Mouse (Mus musculus): ENCODE measurements around the gene Grk2. TPM values are rescaled to one million over a fixed set of nuclear protein-coding genes. Genes with fewer than 3 reads are reported as not detected.
A peak's percentile ranks its signal among the peaks of the same experiment; 100 is the strongest.

Gene Grk2
- polyA plus RNA-seq, 1 experiment: 515 TPM

DNA sequence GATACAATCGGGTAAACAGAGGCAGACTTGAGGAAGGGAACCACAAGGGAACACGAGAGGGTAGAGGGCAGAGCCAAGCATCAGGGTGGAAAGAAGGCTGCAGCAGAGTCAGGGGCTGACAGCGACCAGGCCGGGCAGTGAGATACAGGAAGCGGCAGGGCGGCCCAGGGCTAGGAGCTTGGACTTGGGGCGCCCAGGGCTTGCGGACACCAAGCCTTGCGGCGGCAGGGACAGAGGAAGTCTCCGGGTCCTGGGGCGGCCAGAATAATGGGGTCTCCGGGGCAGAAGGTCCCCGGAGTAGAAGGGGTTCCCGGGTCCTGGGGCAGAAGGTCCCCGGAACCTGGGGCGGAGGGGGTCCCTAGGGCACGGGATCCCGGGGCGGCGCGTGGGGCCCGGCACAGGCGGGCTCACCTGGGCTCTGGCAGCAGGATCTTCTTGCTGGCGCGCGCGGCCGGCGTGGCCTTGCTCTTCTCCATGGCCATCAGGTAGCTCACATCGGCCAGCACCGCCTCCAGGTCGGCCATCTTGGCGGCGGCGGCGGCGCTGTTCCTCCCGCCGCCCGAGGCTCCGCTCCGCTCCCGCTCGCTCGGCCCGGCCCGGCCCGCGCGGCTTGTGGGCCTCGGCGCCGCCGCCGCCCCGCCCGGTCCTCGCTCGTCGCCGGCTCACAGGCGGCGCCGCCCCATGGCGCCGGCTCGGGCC, 382 bp downstream of the Grk2 start:
- 9% methylated on average over 65 of the region's 68 CpGs for WGBS
- H3K27me3 ChIP-seq (ENCODE audit: control insufficient read depth, insufficient read depth, low read length): no peaks in the 10 kb centered on the region
- no peaks in the 10 kb centered on the region for H3K36me3 ChIP-seq (ENCODE audit: control insufficient read depth, insufficient read depth, low read length)
- no peak for TF ChIP-seq CTCF (IDR thresholded peaks at IDR 0.05; ENCODE audit: borderline replicate concordance, control insufficient read depth, extremely low read depth, insufficient read depth, low read length, poor library complexity)
- no peak for TF ChIP-seq POLR2A (IDR thresholded peaks at IDR 0.05; ENCODE audit: control insufficient read depth, extremely low read depth, insufficient read depth, low read length, poor library complexity)
- H3K27ac ChIP-seq (ENCODE audit: control insufficient read depth, insufficient read depth, low read length): peak overlapping the region; percentile 98
- peaks cover 34% of the 10 kb centered on the region for H3K4me1 ChIP-seq (replicated peaks; ENCODE audit: control insufficient read depth, insufficient read depth, low read length)
- H3K4me3 ChIP-seq (ENCODE audit: control insufficient read depth, insufficient read depth, low read length): peak overlapping the region; percentile 95
- peak; percentile 55 for DNase-seq

DNA sequence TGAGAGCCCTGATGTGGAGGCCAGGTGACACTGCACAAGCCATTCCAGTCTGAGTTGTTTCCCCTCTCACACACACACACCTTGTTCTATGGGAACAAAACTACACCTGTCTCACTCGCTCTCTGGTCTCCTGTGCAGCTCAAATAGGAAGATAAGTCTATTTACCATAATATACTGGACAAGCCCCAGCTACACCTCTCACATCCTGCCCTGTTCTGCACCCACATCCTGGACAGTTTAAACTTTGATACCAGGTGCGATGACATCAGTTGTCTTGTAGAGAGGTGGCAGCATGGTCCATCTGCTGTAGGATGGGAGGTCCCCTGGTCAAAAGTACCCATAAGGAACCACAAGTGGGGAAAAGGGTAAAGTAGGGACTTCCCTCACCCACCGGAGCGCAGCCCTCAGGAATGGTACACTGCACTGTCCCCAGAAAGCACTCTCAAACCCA, 1.1 kb downstream of the Grk2 start:
- Histone ChIP-seq H3K27me3 (ENCODE audit: control insufficient read depth, insufficient read depth, low read length) (no peaks in the 10 kb centered on the region), H3K4me3 (ENCODE audit: control insufficient read depth, insufficient read depth, low read length) (peak overlapping the region; percentile 95), H3K36me3 (ENCODE audit: control insufficient read depth, insufficient read depth, low read length) (no peaks in the 10 kb centered on the region), H3K27ac (ENCODE audit: control insufficient read depth, insufficient read depth, low read length) (peak overlapping the region; percentile 98), H3K4me1 (replicated peaks; ENCODE audit: control insufficient read depth, insufficient read depth, low read length) (peaks cover 42% of the 10 kb centered on the region)
- TF ChIP-seq POLR2A (IDR thresholded peaks at IDR 0.05; ENCODE audit: control insufficient read depth, extremely low read depth, insufficient read depth, low read length, poor library complexity) (0 out of 2 replicates have a peak, but pooled peaks have one; percentile 21), CTCF (IDR thresholded peaks at IDR 0.05; ENCODE audit: borderline replicate concordance, control insufficient read depth, extremely low read depth, insufficient read depth, low read length, poor library complexity) (no peak)
- WGBS: under 1% methylated on average over 4 of the region's 4 CpGs
- DNase-seq: peak; percentile 68

DNA sequence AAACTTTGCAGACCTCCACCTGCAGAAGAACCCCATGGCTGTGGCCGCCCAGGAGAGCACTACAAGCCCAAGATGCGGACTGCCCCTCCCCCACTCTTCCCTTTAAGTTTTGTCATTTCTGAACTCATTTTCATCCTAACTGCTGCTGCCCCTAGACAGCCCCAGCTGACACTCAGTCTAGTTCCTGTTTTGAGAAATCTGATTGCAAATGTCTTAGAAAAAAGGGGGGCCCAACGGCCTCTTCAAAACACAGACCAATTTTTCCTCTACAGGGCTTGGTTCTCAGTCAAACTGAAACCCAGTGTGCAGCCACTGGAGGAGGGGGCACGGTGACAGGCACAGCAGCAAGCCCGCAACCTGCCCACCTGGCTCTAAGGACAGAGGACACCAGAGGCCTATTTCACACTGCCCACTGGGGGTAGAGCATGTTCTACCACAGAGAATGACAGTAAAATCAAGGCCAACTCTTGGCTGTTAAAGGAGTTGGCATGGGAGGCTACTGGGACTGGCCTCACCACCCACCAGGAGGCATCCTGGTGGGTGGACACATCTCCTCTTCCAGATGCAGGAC, 1.7 kb downstream of the Grk2 start:
- peaks cover 47% of the 10 kb centered on the region for H3K4me1 ChIP-seq (replicated peaks; ENCODE audit: control insufficient read depth, insufficient read depth, low read length)
- DNase-seq: peak; percentile 62

DNA sequence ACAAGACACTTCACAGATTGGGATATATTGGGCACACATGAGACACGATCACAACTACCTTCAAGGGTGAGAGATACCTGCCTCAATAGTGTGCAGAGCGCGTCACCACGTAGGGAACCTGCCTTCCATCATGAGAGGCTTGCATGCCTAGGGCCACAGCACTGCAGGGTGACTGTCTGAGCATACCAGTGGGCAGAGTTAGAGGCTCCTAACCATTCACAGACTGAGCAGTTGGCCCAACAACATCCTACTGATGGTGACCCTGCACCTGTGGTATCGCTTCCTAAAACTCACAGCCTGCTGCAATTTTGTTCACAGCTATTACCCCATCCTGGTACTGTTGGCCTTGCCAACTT, 2.4 kb downstream of the Grk2 start:
- DNase-seq: no peak
- peak overlapping the region; percentile 37 for H3K4me3 ChIP-seq (ENCODE audit: control insufficient read depth, insufficient read depth, low read length)
- TF ChIP-seq POLR2A (IDR thresholded peaks at IDR 0.05; ENCODE audit: control insufficient read depth, extremely low read depth, insufficient read depth, low read length, poor library complexity) (no peak), CTCF (IDR thresholded peaks at IDR 0.05; ENCODE audit: borderline replicate concordance, control insufficient read depth, extremely low read depth, insufficient read depth, low read length, poor library complexity) (no peak)
- peak overlapping the region; percentile 98 for H3K27ac ChIP-seq (ENCODE audit: control insufficient read depth, insufficient read depth, low read length)
- no peaks in the 10 kb centered on the region for H3K36me3 ChIP-seq (ENCODE audit: control insufficient read depth, insufficient read depth, low read length)
- H3K4me1 ChIP-seq (replicated peaks; ENCODE audit: control insufficient read depth, insufficient read depth, low read length): peaks cover 54% of the 10 kb centered on the region
- no peaks in the 10 kb centered on the region for H3K27me3 ChIP-seq (ENCODE audit: control insufficient read depth, insufficient read depth, low read length)
- 28% methylated on average over 5 of the region's 5 CpGs for WGBS

More for the DNA sequence above, 1.7 kb downstream of the Grk2 start:
- no peak for TF ChIP-seq CTCF (IDR thresholded peaks at IDR 0.05; ENCODE audit: borderline replicate concordance, control insufficient read depth, extremely low read depth, insufficient read depth, low read length, poor library complexity)
- TF ChIP-seq POLR2A (IDR thresholded peaks at IDR 0.05; ENCODE audit: control insufficient read depth, extremely low read depth, insufficient read depth, low read length, poor library complexity): 0 out of 2 replicates have a peak, but pooled peaks have one; percentile 19
- H3K27me3 ChIP-seq (ENCODE audit: control insufficient read depth, insufficient read depth, low read length): no peaks in the 10 kb centered on the region
- 0% methylated on average over 5 of the region's 5 CpGs for WGBS
- no peaks in the 10 kb centered on the region for H3K36me3 ChIP-seq (ENCODE audit: control insufficient read depth, insufficient read depth, low read length)
- H3K4me3 ChIP-seq (ENCODE audit: control insufficient read depth, insufficient read depth, low read length): peak overlapping the region; percentile 95
- H3K27ac ChIP-seq (ENCODE audit: control insufficient read depth, insufficient read depth, low read length): peak overlapping the region; percentile 98

DNA sequence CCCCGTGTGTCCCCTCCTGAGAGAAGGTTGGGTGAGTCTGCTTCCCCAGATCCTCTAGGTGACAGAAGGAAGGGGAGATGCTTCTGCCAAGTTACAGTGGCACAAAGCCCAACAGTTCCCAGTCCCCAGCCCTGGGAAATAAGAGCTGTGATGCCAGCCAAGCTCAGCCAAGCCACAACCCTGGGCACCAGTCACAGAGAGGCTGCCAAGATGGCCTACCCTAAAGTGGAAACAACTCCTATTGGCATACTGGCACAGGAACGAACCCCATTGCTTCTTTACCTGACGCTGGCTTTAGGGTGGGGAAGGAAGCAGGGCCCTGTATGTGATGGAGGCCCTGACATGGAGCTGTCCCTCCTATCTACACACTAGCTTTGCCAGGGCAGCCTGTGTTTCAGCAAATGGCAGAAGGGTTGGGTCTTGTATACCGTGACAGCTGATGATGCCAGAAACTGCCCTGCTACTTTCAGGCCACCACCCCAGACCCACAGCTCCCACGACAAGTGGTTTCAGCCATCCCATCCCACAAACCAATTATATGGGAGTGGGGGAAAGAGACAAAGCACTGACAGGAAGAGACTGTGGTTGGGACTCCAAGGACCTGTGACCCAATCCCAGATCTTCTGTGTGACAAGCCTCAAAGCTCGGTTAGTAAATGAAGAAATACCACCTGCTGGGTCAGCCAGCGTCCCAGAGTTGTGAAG, 2.9 kb downstream of the Grk2 start:
- peak overlapping the region; percentile 37 for H3K4me3 ChIP-seq (ENCODE audit: control insufficient read depth, insufficient read depth, low read length)
- no peak for TF ChIP-seq POLR2A (IDR thresholded peaks at IDR 0.05; ENCODE audit: control insufficient read depth, extremely low read depth, insufficient read depth, low read length, poor library complexity)
- TF ChIP-seq CTCF (IDR thresholded peaks at IDR 0.05; ENCODE audit: borderline replicate concordance, control insufficient read depth, extremely low read depth, insufficient read depth, low read length, poor library complexity): no peak
- DNase-seq: no peak

More for the DNA sequence above, 2.9 kb downstream of the Grk2 start:
- Histone ChIP-seq H3K27ac (ENCODE audit: control insufficient read depth, insufficient read depth, low read length) (peak overlapping the region; percentile 98), H3K36me3 (ENCODE audit: control insufficient read depth, insufficient read depth, low read length) (no peaks in the 10 kb centered on the region), H3K27me3 (ENCODE audit: control insufficient read depth, insufficient read depth, low read length) (no peaks in the 10 kb centered on the region), H3K4me1 (replicated peaks; ENCODE audit: control insufficient read depth, insufficient read depth, low read length) (peaks cover 60% of the 10 kb centered on the region)
- WGBS: 8% methylated on average over 7 of the region's 7 CpGs

Data from thymus, adult 2 months (tissue).